Mouse (Mus musculus) heart, postnatal 0 days (tissue): ENCODE results near the gene Grrp1.

Experiments used
- CTCF ChIP-seq: IDR thresholded peaks from 2 replicates; pipeline ENCODE4 v1.5.1; 2016; ENCODE audit warnings: antibody characterized with exemption, control low read depth, low read depth
- EP300 ChIP-seq: IDR thresholded peaks from 2 replicates; pipeline ENCODE4 v1.6.1; 2016; ENCODE audit warnings: antibody characterized with exemption, low read depth

DNA sequence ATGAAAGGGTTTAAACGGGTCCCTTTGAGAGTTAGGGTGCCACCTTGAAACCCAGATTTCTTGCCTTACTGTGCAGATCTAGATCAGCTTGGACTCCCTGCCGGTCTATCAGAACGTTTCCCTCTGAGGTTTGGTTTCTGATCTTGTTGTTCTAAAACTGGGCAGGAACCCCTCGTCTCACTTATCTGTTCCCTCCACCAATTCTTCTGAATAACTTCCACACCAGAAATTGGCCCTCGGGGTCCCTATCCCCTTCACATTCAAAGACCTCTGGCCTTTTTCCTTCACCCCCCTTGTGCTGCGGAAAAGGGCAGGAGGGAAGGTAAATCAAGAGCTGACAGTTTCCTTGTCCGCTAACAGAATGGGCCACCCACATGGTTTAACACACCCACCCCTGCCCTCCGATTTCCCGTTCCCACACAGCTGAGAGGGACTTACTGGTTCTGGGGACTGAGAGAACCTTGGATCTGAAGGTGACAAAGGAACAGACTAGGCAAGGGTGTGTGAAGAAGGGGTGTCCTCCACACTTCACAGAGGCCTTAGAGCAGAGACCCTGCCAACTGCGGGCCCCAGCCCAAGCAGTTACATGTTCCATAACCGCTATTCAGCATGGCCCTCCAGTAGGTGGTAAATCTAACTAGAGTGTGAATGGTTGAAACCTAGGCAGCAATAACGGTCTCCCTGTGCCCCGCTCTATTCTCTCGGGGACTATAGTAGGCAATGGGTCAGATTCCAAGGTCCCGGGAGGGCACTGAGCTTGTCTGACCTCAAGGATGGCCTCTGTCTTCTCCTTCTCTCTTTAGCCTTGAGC is 790 bp downstream of the Grrp1 start:
- TF ChIP-seq EP300 (no peak), CTCF (no peak)
